Mouse (Mus musculus) lung, embryonic 16.5 days (tissue): ENCODE results near the gene 4933430I17Rik. TPM values are rescaled to one million over a fixed set of nuclear protein-coding genes. Genes with fewer than 3 reads are reported as not detected.
"Not testable (repeated sequence)": the region's sequence is repeated elsewhere in the genome, so short reads cannot be mapped to it uniquely, and the experiment has no call there.

Source experiments
- ATAC-seq: fragments of 200-750 bp; cut with Nextera tagmentation; 2 replicates; pipeline ENCODE4 v1.8.0; 2017; ENCODE audit warnings: low read depth, mild to moderate bottlenecking, moderate library complexity
- H3K27ac ChIP-seq: fragments of 300-500 bp; sonication (generic); 2 replicates; pipeline ENCODE4 v1.5.1; 2014; ENCODE audit warnings: mild to moderate bottlenecking, control low read depth, low read length
- H3K27me3 ChIP-seq: fragments of 300-500 bp; sonication (generic); 2 replicates; pipeline ENCODE4 v1.6.1; 2014; ENCODE audit warnings: low read depth, low read length, mixed read lengths; ENCODE audit not compliant: control insufficient read depth, insufficient read depth
- H3K36me3 ChIP-seq: fragments of 300-500 bp; sonication (generic); 2 replicates; pipeline ENCODE4 v1.6.1; 2014; ENCODE audit warnings: low read length; ENCODE audit not compliant: control insufficient read depth, insufficient read depth
- H3K4me1 ChIP-seq: fragments of 300-500 bp; sonication (generic); replicated peaks from 2 replicates; pipeline ENCODE4 v1.6.1; 2014; ENCODE audit warnings: low read length, mixed read lengths; ENCODE audit not compliant: control insufficient read depth, insufficient read depth
- H3K4me2 ChIP-seq: fragments of 300-500 bp; sonication (generic); 2 replicates; pipeline ENCODE4 v1.6.1; 2014; ENCODE audit warnings: low read depth, low read length, control low read depth
- H3K4me3 ChIP-seq: fragments of 300-500 bp; sonication (generic); 2 replicates; pipeline ENCODE4 v1.5.1; 2014; ENCODE audit warnings: mild to moderate bottlenecking, low read length, control low read depth
- H3K9ac ChIP-seq: fragments of 300-500 bp; sonication (generic); 2 replicates; pipeline ENCODE4 v1.6.1; 2014; ENCODE audit warnings: low read length, control low read depth
- H3K9me3 ChIP-seq: fragments of 300-500 bp; sonication (generic); 2 replicates; pipeline ENCODE4 v1.6.1; 2016; ENCODE audit warnings: low read length; ENCODE audit not compliant: control insufficient read depth
- WGBS: fragments of 180-500 bp; shearing (Covaris S2); extraction: QIAGEN DNeasy Blood & Tissue Kit; methylation state at CpG from one replicate; pipeline ENCODE4 v1.1.7; 2014; 5-methylcytosine and 5-hydroxymethylcytosine counted together
- polyA plus RNA-seq: library from polyadenylated mRNA; unstranded; fragments of >200 nt; fragmentation: Nextera tagmentation; extraction: Ambion mirVana; gene quantifications from 2 replicates; pipeline ENCODE4 v1.2.1, GENCODE M21; 2015

4933430I17Rik gene
- polyA plus RNA-seq, 1 experiment from 2014 or later: 0.40 TPM

- no peak overlapping the region for H3K9ac ChIP-seq
- no peak overlapping the region for H3K4me2 ChIP-seq
- no peaks in the 10 kb centered on the region for H3K36me3 ChIP-seq
- no peaks in the 10 kb centered on the region for H3K9me3 ChIP-seq
- peak overlapping the region; percentile 22 for H3K27ac ChIP-seq
- H3K4me3 ChIP-seq: no peak overlapping the region
- H3K27me3 ChIP-seq: no peaks in the 10 kb centered on the region
- ATAC-seq: peak; percentile 77
- 39% methylated on average over 5 of the region's 5 CpGs for WGBS
- peaks cover 10% of the 10 kb centered on the region; the same call in 1 of the 2 replicates for H3K4me1 ChIP-seq
These were observed 44.9 kb downstream of the 4933430I17Rik start for GRCm38 (mm10) chr4:62570029-62570428.

DNA sequence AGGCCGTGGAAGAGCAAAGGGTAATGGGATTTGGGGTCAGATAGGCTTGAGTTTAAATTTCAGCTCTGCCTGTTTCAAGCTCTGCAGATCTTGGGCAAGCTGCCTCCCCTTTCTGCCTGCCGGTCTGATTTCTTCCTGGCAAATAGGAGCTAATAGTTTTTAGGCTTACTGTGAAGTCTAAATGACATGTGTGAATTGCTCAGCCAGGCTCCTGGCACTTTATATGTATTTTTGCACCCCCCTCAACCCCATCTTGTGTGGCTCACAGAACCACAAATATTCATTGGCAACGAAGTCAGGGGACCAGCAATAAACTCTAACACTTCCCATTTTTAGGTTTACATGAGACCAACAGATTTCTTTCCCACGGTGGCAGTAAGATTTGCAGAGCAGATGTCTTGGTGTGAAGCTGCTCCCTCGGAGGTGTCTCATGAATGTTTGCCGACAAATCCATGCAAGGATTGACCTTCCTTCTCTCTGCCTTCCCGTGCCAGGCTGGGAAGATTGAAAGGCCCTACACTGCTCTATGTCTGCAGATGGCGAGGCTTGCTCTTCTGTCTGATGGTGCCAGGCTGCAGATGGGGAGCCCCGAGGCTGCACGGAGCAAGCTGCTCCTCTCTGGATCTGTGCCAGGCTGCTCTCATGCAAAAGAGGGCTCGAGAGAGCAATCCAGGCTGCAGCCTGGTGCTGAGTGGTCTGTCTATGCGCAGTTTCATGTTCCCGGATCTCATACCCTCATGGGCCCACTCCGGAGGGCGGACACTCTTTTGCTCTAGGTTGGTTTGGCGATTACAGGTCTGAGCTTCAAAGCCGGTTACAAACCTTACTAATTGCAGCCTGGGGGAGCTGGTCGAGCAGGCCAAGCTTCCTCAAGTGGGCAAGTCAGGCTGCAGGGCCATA lies 57.4 kb downstream of the 4933430I17Rik start:
- Histone ChIP-seq H3K4me3 (peak overlapping the region; percentile 55), H3K36me3 (no peaks in the 10 kb centered on the region), H3K9me3 (no peaks in the 10 kb centered on the region), H3K27ac (peak overlapping the region; percentile 59; the same call in 1 of the 2 replicates), H3K9ac (peak overlapping the region; percentile 68), H3K4me1 (peaks cover 16% of the 10 kb centered on the region), H3K4me2 (peak overlapping the region; percentile 73), H3K27me3 (peaks cover 21% of the 10 kb centered on the region)
- WGBS: 12% methylated on average over 18 of the region's 18 CpGs
- ATAC-seq: peak; percentile 75

GRCm38 (mm10) chr4:62583265-62584092 lies 58.3 kb downstream of the 4933430I17Rik start:
- peak overlapping the region; percentile 68 for H3K9ac ChIP-seq
- H3K4me2 ChIP-seq: peak overlapping the region; percentile 73
- peak overlapping the region; percentile 55 for H3K4me3 ChIP-seq
- peaks cover 21% of the 10 kb centered on the region for H3K27me3 ChIP-seq
- H3K27ac ChIP-seq: peak overlapping the region; percentile 59
- 3% methylated on average over 37 of the region's 42 CpGs for WGBS
- H3K4me1 ChIP-seq: peaks cover 16% of the 10 kb centered on the region
- no peaks in the 10 kb centered on the region for H3K36me3 ChIP-seq
- no peaks in the 10 kb centered on the region for H3K9me3 ChIP-seq
- ATAC-seq: peak; percentile 92

DNA sequence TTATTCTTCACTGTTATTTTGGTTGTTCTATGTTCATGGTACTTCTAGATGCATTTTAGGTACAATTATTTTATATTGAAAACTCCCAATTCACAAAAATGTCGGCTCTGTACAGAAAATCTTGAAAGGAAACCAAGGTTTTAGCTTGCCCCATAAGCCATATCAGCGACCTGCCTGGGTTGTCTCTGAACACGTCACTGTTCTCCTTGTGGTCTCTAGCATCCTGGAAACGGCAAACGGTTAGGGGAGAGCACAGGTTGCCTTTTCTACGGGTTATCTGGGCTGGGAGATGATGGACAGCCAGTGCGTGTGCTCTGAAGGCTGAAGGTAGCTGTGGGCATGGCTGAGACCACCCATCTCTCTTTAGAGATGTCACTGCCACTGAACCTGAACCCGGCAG lies 61.9 kb downstream of the 4933430I17Rik start:
- peaks cover 18% of the 10 kb centered on the region for H3K27me3 ChIP-seq
- H3K4me2 ChIP-seq: no peak overlapping the region
- H3K9ac ChIP-seq: no peak overlapping the region
- H3K27ac ChIP-seq: no peak overlapping the region
- peaks cover 28% of the 10 kb centered on the region for H3K4me1 ChIP-seq
- no peaks in the 10 kb centered on the region for H3K9me3 ChIP-seq
- no peak for ATAC-seq
- H3K4me3 ChIP-seq: no peak overlapping the region
- H3K36me3 ChIP-seq: no peaks in the 10 kb centered on the region
- 71% methylated on average over 8 of the region's 8 CpGs for WGBS

DNA sequence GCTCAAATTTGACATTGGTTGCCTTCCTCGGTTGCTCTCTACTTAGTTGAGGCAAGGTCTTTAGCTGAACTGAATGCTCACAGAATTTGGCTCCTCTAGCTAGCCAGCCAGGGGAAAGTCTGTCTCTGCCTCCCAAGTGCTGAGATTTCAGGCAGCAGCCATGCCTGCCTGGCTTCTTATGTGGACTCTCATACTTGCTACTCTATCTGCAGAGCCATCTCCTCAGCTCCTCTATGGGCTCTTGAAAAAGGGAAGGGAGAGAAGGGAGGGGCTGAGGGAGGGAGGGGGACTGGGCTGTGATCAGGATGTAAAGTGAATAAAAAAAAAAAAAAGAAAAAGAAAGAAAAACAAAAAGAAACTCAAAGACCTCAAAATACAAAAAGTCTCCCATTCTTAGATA lies 65.7 kb downstream of the 4933430I17Rik start:
- no peaks in the 10 kb centered on the region for H3K9me3 ChIP-seq
- 78% methylated on average over 1 of the region's 1 CpGs for WGBS
- peaks cover 12% of the 10 kb centered on the region for H3K4me1 ChIP-seq
- H3K9ac ChIP-seq: no peak overlapping the region
- peak overlapping the region; percentile 16; the same call in 1 of the 2 replicates for H3K27ac ChIP-seq
- no peaks in the 10 kb centered on the region for H3K27me3 ChIP-seq
- no peak overlapping the region for H3K4me2 ChIP-seq
- no peaks in the 10 kb centered on the region for H3K36me3 ChIP-seq
- no peak for ATAC-seq
- H3K4me3 ChIP-seq: no peak overlapping the region

DNA sequence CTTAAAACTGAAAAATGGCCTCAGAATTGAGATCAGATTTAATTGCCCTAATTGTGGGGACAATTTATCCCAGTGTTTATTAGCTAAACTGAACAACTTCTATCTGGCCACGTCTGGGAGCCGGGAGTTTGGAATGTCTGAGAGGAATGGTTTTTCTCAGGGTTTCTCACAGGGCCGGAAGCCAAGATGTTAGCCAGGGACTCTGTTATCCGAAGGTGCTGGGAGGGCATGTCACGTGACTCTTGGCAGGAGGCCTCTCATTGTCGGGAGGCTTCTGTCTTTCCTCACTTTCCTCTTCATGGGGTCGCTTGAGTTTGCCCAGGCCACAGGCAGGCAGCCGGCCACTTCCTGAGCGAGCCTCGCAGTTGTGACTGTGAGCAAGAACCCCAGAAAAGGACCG lies 66.2 kb downstream of the 4933430I17Rik start:
- Histone ChIP-seq H3K4me1 (peaks cover 12% of the 10 kb centered on the region), H3K36me3 (no peaks in the 10 kb centered on the region), H3K27me3 (no peaks in the 10 kb centered on the region), H3K9me3 (no peaks in the 10 kb centered on the region), H3K27ac (peak overlapping the region; percentile 30; the same call in 1 of the 2 replicates), H3K4me3 (no peak overlapping the region), H3K4me2 (peak overlapping the region; percentile 41), H3K9ac (peak overlapping the region; percentile 42; the same call in 1 of the 2 replicates)
- 4% methylated on average over 11 of the region's 11 CpGs for WGBS
- peak; percentile 43; the same call in 1 of the 2 replicates for ATAC-seq

DNA sequence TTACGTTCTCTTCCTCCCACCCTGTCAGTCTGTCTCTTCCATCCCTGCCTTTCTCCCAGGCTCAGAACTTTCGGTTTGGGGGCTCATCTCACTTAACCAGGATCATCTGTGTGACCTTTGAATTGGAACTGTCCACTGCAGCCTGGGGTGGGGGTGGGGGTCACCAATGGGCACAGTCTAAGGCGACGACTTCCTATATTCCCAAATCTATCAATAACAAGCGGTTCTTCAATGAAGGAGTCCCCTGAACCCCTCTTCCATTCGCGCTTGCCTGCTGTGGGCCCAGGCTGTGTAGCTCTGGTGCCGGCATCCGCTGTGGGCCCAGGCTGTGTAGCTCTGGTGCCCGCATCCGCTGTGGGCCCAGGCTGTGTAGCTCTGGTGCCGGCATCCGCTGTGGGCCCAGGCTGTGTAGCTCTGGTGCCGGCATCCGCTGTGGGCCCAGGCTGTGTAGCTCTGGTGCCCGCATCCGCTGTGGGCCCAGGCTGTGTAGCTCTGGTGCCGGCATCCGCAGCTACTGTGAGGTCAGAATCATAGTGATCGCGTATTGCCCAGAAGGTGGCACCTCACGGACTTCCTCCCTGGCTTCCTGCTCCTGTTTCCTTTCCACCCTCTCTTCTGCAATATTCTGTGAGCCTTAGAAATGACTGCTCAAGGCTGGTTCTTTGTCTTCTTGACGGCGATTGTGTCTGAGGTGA lies 68.5 kb downstream of the 4933430I17Rik start:
- ATAC-seq, H3K27me3 ChIP-seq, H3K9me3 ChIP-seq, H3K4me2 ChIP-seq, H3K9ac ChIP-seq, H3K36me3 ChIP-seq, H3K27ac ChIP-seq, H3K4me3 ChIP-seq: not testable (repeated sequence)
- peaks cover 12% of the 10 kb centered on the region for H3K4me1 ChIP-seq
- WGBS: 89% methylated on average over 24 of the region's 24 CpGs

GRCm38 (mm10) chr4:62594442-62594841 lies 69.3 kb downstream of the 4933430I17Rik start:
- no peak overlapping the region for H3K4me3 ChIP-seq
- no peak overlapping the region for H3K4me2 ChIP-seq
- ATAC-seq: no peak
- 79% methylated on average over 5 of the region's 5 CpGs for WGBS
- H3K27me3 ChIP-seq: no peaks in the 10 kb centered on the region
- no peaks in the 10 kb centered on the region for H3K36me3 ChIP-seq
- H3K9ac ChIP-seq: no peak overlapping the region
- no peak overlapping the region for H3K27ac ChIP-seq
- H3K9me3 ChIP-seq: no peaks in the 10 kb centered on the region
- peaks cover 12% of the 10 kb centered on the region for H3K4me1 ChIP-seq
